Mouse (Mus musculus) intestine, postnatal 0 days (tissue): Measurements from ENCODE around the gene Tollip. TPM values are rescaled to one million over a fixed set of nuclear protein-coding genes. Genes with fewer than 3 reads are reported as not detected.
A peak's percentile ranks its signal among the peaks of the same experiment; 100 is the strongest.

Source experiments
- ATAC-seq: fragments of 200-750 bp; cut with Nextera tagmentation; 2 replicates; pipeline ENCODE4 v1.8.0; 2017; ENCODE audit warnings: mild to moderate bottlenecking, moderate TSS enrichment, moderate library complexity
- H3K27ac ChIP-seq: fragments of 300-500 bp; sonication (generic); 2 replicates; pipeline ENCODE4 v1.5.1; 2014; ENCODE audit warnings: mild to moderate bottlenecking, low read depth, low read length, moderate library complexity
- H3K27me3 ChIP-seq: fragments of 300-500 bp; sonication (generic); replicated peaks from 2 replicates; pipeline ENCODE4 v1.6.1; 2014; ENCODE audit warnings: low read length, mixed read lengths; ENCODE audit not compliant: control insufficient read depth, insufficient read depth
- H3K36me3 ChIP-seq: fragments of 300-500 bp; sonication (generic); 2 replicates; pipeline ENCODE4 v1.6.1; 2014; ENCODE audit warnings: mild to moderate bottlenecking, moderate library complexity; ENCODE audit not compliant: control insufficient read depth, insufficient read depth
- H3K4me1 ChIP-seq: fragments of 300-500 bp; sonication (generic); replicated peaks from 2 replicates; pipeline ENCODE4 v1.6.1; 2014; ENCODE audit warnings: antibody characterized with exemption, low read length, mixed read lengths; ENCODE audit not compliant: control insufficient read depth, insufficient read depth
- H3K4me2 ChIP-seq: fragments of 300-500 bp; sonication (generic); replicated peaks from 2 replicates; pipeline ENCODE4 v1.6.1; 2014; ENCODE audit warnings: low read depth, mild to moderate bottlenecking, moderate library complexity
- H3K4me3 ChIP-seq: fragments of 300-500 bp; sonication (generic); 2 replicates; pipeline ENCODE4 v1.5.1; 2014; ENCODE audit warnings: low read depth, low read length
- H3K9ac ChIP-seq: fragments of 300-500 bp; sonication (generic); 2 replicates; pipeline ENCODE4 v1.6.1; 2014; ENCODE audit warnings: mild to moderate bottlenecking, low read depth, low read length
- H3K9me3 ChIP-seq: fragments of 300-500 bp; sonication (generic); 2 replicates; pipeline ENCODE4 v1.6.1; 2016; ENCODE audit warnings: mixed run types; ENCODE audit not compliant: control insufficient read depth
- CTCF ChIP-seq: sonication (generic); IDR thresholded peaks from 2 replicates; pipeline ENCODE4 v1.5.1; 2016; ENCODE audit warnings: low read depth, mild to moderate bottlenecking, control low read depth, antibody characterized with exemption, moderate library complexity
- WGBS: fragments of 180-500 bp; shearing (Covaris S2); extraction: QIAGEN DNeasy Blood & Tissue Kit; methylation state at CpG from one replicate; pipeline ENCODE4 v1.1.7; 2014; 5-methylcytosine and 5-hydroxymethylcytosine counted together
- polyA plus RNA-seq: library from polyadenylated mRNA; unstranded; fragments of >200 nt; fragmentation: Nextera tagmentation; extraction: Ambion mirVana; gene quantifications from 2 replicates; pipeline ENCODE4 v1.2.1, GENCODE M21; 2015

Tollip gene
- polyA plus RNA-seq, 1 experiment from 2014 or later = 48.6 TPM

DNA sequence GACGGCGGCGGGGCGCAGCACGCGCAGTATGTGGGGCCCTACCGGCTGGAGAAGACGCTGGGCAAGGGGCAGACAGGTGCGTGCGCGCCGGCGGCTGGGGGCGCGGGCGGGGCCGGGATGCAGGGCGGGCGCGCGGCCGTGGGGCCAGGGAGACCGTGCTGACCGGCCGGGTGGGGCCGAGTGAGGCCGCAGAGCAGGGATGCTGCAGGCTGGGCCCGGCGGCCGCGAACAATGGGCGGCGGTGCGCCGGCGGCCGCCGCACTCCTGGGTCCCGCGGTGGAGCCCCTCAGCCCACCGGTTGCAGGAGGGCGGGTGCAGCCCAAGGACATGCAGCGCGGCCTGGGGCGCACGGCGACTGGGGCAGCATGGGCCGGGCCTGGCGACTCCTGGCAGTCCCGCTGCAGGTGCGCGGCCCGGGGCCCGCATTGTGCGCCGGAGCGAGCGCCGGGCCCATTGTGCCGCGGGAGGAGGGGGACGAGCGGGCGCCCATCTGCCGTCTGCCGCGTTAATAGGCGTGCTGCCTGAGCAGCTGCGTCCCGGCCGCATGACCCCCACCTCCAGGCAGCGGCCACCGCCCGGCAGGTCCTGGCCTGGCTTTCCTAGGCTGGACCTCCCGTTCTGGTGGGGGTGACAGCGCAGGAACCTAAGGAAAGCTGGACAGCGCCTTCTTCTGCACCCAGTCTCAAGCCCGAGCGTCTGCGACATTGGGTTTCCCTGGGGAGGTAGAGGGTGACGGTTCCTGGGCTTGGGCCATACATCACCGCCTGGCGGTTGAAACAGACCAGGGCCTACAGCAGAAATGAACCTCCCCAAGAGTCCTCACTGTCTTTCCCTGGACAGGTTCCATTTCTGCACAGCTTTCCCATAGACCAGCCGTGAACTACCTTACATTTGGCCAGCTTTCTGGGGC is 32.1 kb upstream of the Tollip start:
- peak overlapping the region; percentile 43 for H3K9ac ChIP-seq
- no peaks in the 10 kb centered on the region for H3K9me3 ChIP-seq
- peak overlapping the region; percentile 45 for H3K4me3 ChIP-seq
- H3K4me2 ChIP-seq = peak overlapping the region; percentile 81
- WGBS = 2% methylated on average over 81 of the region's 84 CpGs
- H3K27ac ChIP-seq = no peak overlapping the region
- peaks cover 56% of the 10 kb centered on the region for H3K27me3 ChIP-seq
- peak; percentile 41 for TF ChIP-seq CTCF
- peak; percentile 29; the same call in 1 of the 2 replicates for ATAC-seq
- no peaks in the 10 kb centered on the region; the same call in 1 of the 2 replicates for H3K4me1 ChIP-seq
- H3K36me3 ChIP-seq = no peaks in the 10 kb centered on the region

DNA sequence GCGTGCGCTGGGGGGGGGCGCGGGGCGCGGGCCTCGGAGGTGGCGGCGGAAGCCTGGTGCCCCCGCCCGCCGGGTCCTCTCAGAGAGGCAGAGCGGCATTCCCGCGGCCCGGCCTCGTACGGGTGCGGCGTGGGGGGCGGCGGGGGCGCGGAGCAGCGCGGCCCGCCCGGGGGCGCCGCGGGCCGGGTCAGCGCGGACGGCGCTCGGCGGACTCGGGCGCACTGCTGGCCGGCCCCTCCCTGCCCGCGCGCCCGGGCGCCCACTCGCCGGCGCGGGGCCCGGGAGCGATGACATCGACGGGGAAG is 31.4 kb upstream of the Tollip start:
- ATAC-seq = no peak
- 1% methylated on average over 40 of the region's 54 CpGs for WGBS
- peaks cover 56% of the 10 kb centered on the region for H3K27me3 ChIP-seq
- H3K9me3 ChIP-seq = no peaks in the 10 kb centered on the region
- no peak overlapping the region for H3K27ac ChIP-seq
- peak overlapping the region; percentile 81 for H3K4me2 ChIP-seq
- no peaks in the 10 kb centered on the region for H3K36me3 ChIP-seq
- peak overlapping the region; percentile 45 for H3K4me3 ChIP-seq
- TF ChIP-seq CTCF = no peak
- H3K9ac ChIP-seq = peak overlapping the region; percentile 43
- no peaks in the 10 kb centered on the region; the same call in 1 of the 2 replicates for H3K4me1 ChIP-seq

GRCm38 (mm10) chr7:141948906-141949798 is 30.8 kb upstream of the Tollip start, which contains the start of gene Brsk2:
Gene Brsk2, plus strand, starts transcription at chr7:141949751.
- TF ChIP-seq CTCF = no peak
- Histone ChIP-seq H3K9ac (peak within 1 kb of the TSS; percentile 43), H3K4me1 (no peaks in the 10 kb centered on the region; the same call in 1 of the 2 replicates), H3K4me2 (peak within 1 kb of the TSS; percentile 81), H3K27ac (no peak within 1 kb of the TSS), H3K4me3 (peak within 1 kb of the TSS; percentile 45), H3K27me3 (peaks cover 56% of the 10 kb centered on the region), H3K9me3 (no peaks in the 10 kb centered on the region), H3K36me3 (no peaks in the 10 kb centered on the region)
- peak; percentile 94 for ATAC-seq
- WGBS = 2% methylated on average over 55 of the region's 55 CpGs

- H3K4me3 ChIP-seq = no peak overlapping the region
- no peak overlapping the region for H3K4me2 ChIP-seq
- H3K4me1 ChIP-seq = no peaks in the 10 kb centered on the region; the same call in 1 of the 2 replicates
- ATAC-seq = no peak
- H3K36me3 ChIP-seq = no peaks in the 10 kb centered on the region
- no peaks in the 10 kb centered on the region for H3K9me3 ChIP-seq
- 67% methylated on average over 1 of the region's 1 CpGs for WGBS
- TF ChIP-seq CTCF = peak; percentile 48
- H3K27ac ChIP-seq = no peak overlapping the region
- H3K9ac ChIP-seq = no peak overlapping the region
- peaks cover 52% of the 10 kb centered on the region for H3K27me3 ChIP-seq
Measured at GRCm38 (mm10) chr7:141948045-141948444, 29.7 kb upstream of the Tollip start.

- Histone ChIP-seq H3K9ac (no peak overlapping the region), H3K4me1 (no peaks in the 10 kb centered on the region; the same call in 1 of the 2 replicates), H3K27ac (no peak overlapping the region), H3K4me3 (no peak overlapping the region), H3K27me3 (peaks cover 47% of the 10 kb centered on the region), H3K36me3 (no peaks in the 10 kb centered on the region), H3K9me3 (no peaks in the 10 kb centered on the region), H3K4me2 (no peak overlapping the region)
- TF ChIP-seq CTCF = no peak
- no peak for ATAC-seq
Measured at GRCm38 (mm10) chr7:141947512-141947911, 29.2 kb upstream of the Tollip start.

DNA sequence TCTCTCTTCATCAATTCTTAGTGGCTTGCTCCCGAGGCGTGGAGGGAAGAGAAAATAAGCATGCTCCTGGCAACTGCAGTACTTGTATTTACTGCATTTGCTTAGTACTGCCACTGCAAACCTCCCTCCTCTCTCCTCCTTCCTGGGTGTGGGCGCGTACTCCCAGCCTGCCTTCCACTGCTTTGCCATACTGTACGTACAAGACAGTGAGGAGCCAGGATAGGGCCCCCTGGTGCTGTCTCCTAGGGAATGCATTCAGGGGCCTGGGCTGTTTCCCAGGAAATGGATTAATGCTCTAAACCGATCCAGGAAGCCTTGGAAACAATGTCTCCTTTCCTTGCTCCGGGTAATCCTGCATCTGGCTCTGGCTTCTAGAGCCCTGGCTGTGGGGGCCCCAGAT is 27.6 kb upstream of the Tollip start:
- H3K4me2 ChIP-seq = no peak overlapping the region
- no peaks in the 10 kb centered on the region; the same call in 1 of the 2 replicates for H3K4me1 ChIP-seq
- H3K9me3 ChIP-seq = no peaks in the 10 kb centered on the region
- H3K4me3 ChIP-seq = no peak overlapping the region
- no peaks in the 10 kb centered on the region for H3K36me3 ChIP-seq
- no peak for ATAC-seq
- 37% methylated on average over 7 of the region's 7 CpGs for WGBS
- no peak overlapping the region for H3K27ac ChIP-seq
- peak; percentile 46 for TF ChIP-seq CTCF
- peaks cover 31% of the 10 kb centered on the region for H3K27me3 ChIP-seq
- no peak overlapping the region for H3K9ac ChIP-seq
